Mouse (Mus musculus) thymus, postnatal 10 days (tissue): Measurements from ENCODE around the gene Carns1.

ENCODE experiments used
- DNase-seq, 2 experiments: peaks; one replicate each; pipeline ENCODE4 v3.0.0; 2021; ENCODE audit warnings: low spot score in 2 of 2

The Carns1 gene

GRCm38 (mm10) chr19:4202149-4202548 lies 26.9 kb upstream of the Carns1 start:
- DNase-seq = no peak

GRCm38 (mm10) chr19:4201291-4201909 lies 26.1 kb upstream of the Carns1 start, which contains the start of gene Rad9a:
Rad9a (minus strand) TSS chr19:4201662.
- DNase-seq = peak; percentile 95

GRCm38 (mm10) chr19:4197180-4197579 lies 21.9 kb upstream of the Carns1 start:
- DNase-seq = no peak

- DNase-seq = no peak
Observed at GRCm38 (mm10) chr19:4196548-4196947, 21.3 kb upstream of the Carns1 start.

GRCm38 (mm10) chr19:4196048-4196447 lies 20.8 kb upstream of the Carns1 start:
- no peak for DNase-seq

GRCm38 (mm10) chr19:4194776-4195650 lies 19.7 kb upstream of the Carns1 start:
- no peak for DNase-seq

GRCm38 (mm10) chr19:4194021-4194724 lies 18.9 kb upstream of the Carns1 start:
- DNase-seq = no peak

GRCm38 (mm10) chr19:4193129-4193528 lies 17.9 kb upstream of the Carns1 start:
- no peak for DNase-seq

GRCm38 (mm10) chr19:4192251-4192985 lies 17.1 kb upstream of the Carns1 start:
- DNase-seq = no peak

GRCm38 (mm10) chr19:4191528-4192250 lies 16.4 kb upstream of the Carns1 start, which contains the start of gene Ppp1ca:
Ppp1ca (plus strand) TSS chr19:4192065.
- peak; percentile 96 to 100 for DNase-seq

GRCm38 (mm10) chr19:4190831-4191334 lies 15.6 kb upstream of the Carns1 start, which contains the start of gene Tbc1d10c:
Tbc1d10c (minus strand) TSS chr19:4191284.
- DNase-seq = peak; percentile 87 to 91

GRCm38 (mm10) chr19:4189051-4189620 lies 13.9 kb upstream of the Carns1 start:
- DNase-seq = no peak

GRCm38 (mm10) chr19:4187303-4187702 lies 12.0 kb upstream of the Carns1 start:
- DNase-seq = no peak

- peak; percentile 84 to 85 for DNase-seq
Observed at GRCm38 (mm10) chr19:4184976-4185975, 10.0 kb upstream of the Carns1 start.

GRCm38 (mm10) chr19:4183689-4184088 lies 8.4 kb upstream of the Carns1 start:
- DNase-seq = no peak

GRCm38 (mm10) chr19:4181892-4182291 lies 6.6 kb upstream of the Carns1 start:
- no peak for DNase-seq

GRCm38 (mm10) chr19:4180411-4180810 lies 5.1 kb upstream of the Carns1 start:
- DNase-seq = no peak

- DNase-seq = no peak
Observed at GRCm38 (mm10) chr19:4172925-4173324, 2.4 kb downstream of the Carns1 start.
